Mouse (Mus musculus): Measurements from ENCODE around the gene Adssl1. TPM values are rescaled to one million over a fixed set of nuclear protein-coding genes. Genes with fewer than 3 reads are reported as not detected.

The Adssl1 gene
- polyA plus RNA-seq, 1 experiment from 2014 or later = 22.8 TPM

DNA sequence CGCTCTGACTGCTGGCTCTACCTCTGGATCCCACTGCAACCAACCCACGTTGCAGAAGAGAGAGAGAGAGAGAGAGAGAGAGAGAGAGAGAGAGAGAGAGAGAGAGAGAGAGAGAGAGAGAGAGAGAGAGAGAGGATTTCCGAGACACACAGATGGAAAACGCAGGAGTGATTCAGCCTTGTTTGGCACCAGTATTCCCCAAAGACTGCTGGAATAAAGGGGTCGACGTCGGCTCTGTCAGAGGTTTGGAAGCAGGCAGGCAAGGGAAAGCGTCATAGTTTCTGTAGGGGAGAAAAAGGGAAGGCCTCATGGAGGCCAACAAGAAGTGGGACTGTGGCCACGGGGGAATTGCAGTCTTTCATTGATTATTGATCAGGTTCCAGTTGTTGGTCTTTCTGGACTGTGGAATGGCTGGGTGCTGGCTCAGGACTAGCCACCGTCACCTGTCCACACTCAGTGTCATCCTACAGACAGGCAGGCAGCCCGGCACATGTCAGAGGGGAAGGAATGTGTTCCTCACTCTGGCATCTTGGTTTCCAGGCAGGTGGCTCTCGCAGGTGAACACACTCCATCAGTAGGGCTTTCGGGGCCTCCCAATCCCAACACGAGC, 22.8 kb upstream of the Adssl1 start:
- WGBS (ENCODE audit: insufficient replicate concordance) = 72% methylated on average over 14 of the region's 14 CpGs
- Histone ChIP-seq H3K9me3 (ENCODE audit: low read length) (no peaks in the 10 kb centered on the region), H3K9ac (replicated peaks) (no peak overlapping the region), H3K4me3 (ENCODE audit: low read depth, low read length) (no peak overlapping the region), H3K36me3 (replicated peaks; ENCODE audit: insufficient read depth, low read length) (0 out of 2 replicates have a peak, but pooled peaks cover 5% of the 10 kb centered on the region), H3K27ac (ENCODE audit: low read depth) (no peak overlapping the region), H3K4me1 (ENCODE audit: insufficient read depth) (peaks cover 33% of the 10 kb centered on the region), H3K27me3 (ENCODE audit: insufficient read depth, low read length) (no peaks in the 10 kb centered on the region), H3K4me2 (ENCODE audit: low read depth, low read length) (no peak overlapping the region)
- no peak for ATAC-seq
- DNase-seq = no peak
- no peak for TF ChIP-seq CTCF (IDR thresholded peaks at IDR 0.05; ENCODE audit: low read depth)
- TF ChIP-seq EP300 (IDR thresholded peaks at IDR 0.05; ENCODE audit: low read depth) = no peak

DNA sequence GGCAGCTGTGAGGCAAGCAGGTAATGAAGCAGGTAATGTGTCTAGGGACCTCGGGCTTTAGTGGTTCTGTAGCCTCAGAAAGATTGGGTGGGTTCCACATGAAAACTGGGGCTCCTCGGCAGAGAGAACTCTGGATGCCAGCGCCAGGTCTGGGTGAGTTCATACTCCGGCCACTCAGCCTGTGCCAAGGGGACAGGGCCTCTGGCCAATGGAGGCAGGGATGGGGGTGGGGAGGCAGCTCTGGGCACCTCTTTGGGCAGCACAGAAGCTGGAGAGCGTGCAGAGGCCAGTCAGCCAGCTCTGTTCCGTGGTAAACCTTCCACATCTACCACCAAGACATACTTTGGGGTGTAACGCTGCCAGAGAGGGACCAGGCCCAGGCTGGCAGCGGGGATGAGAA, 22.2 kb upstream of the Adssl1 start:
- TF ChIP-seq EP300 (IDR thresholded peaks at IDR 0.05; ENCODE audit: low read depth) (no peak), CTCF (IDR thresholded peaks at IDR 0.05; ENCODE audit: low read depth) (no peak)
- Histone ChIP-seq H3K9ac (replicated peaks) (no peak overlapping the region), H3K4me1 (ENCODE audit: insufficient read depth) (peaks cover 31% of the 10 kb centered on the region), H3K36me3 (replicated peaks; ENCODE audit: insufficient read depth, low read length) (peaks cover 5% of the 10 kb centered on the region; the same call in 1 of the 2 replicates), H3K27ac (ENCODE audit: low read depth) (no peak overlapping the region), H3K27me3 (ENCODE audit: insufficient read depth, low read length) (no peaks in the 10 kb centered on the region), H3K4me2 (ENCODE audit: low read depth, low read length) (no peak overlapping the region), H3K4me3 (ENCODE audit: low read depth, low read length) (no peak overlapping the region), H3K9me3 (ENCODE audit: low read length) (no peaks in the 10 kb centered on the region)
- no peak for DNase-seq
- ATAC-seq = no peak
- 86% methylated on average over 8 of the region's 8 CpGs for WGBS (ENCODE audit: insufficient replicate concordance)

DNA sequence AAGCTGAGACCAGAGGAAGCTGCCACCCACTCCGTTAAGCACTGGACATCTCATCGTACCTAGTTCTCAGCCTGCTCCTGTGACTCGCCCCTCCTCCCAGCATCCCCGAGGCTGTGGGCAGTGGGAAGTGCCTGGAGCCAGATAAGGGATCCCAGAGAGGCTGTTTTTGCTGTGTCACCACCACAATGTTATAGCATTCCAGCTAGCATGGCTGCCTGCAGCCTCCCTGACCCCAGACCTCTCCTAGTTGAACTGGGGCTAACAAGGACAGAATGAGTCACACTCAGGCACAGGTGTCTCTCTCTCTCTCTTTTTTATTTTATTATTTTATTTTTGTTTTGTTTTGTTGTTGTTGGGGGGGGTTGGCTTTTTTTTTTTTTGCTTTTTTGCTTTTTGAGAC, 20.6 kb upstream of the Adssl1 start:
- DNase-seq = no peak
- H3K4me1 ChIP-seq (ENCODE audit: insufficient read depth) = peaks cover 15% of the 10 kb centered on the region

DNA sequence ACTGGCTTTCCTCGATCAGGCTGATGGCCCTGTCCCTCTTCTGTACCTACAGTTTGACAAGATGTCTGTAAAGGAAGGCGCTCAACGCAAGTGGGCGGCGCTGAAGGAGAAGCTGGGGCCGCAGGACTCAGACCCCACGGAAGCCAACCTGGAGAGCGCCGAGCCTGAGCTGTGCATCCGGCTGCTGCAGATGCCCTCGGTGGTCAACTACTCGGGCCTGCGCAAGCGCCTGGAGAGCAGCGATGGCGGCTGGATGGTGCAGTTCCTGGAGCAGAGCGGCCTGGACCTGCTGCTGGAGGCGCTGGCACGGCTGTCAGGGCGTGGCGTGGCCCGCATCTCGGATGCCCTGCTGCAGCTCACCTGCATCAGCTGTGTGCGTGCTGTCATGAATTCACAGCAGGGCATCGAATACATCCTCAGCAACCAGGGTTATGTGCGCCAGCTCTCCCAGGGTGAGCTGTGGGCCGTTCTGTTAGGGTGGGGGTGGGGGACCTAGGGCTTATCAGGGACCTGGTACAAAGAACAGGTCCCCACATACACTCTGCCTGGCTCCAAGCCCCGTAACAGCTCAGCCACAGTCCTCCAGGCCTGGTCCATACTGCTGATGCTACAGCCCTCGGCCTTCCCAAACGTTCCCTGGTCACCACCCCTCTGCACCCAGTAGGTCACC, 19.8 kb upstream of the Adssl1 start:
- Histone ChIP-seq H3K4me3 (ENCODE audit: low read depth, low read length) (no peak overlapping the region), H3K9me3 (ENCODE audit: low read length) (no peaks in the 10 kb centered on the region), H3K36me3 (replicated peaks; ENCODE audit: insufficient read depth, low read length) (peaks cover 7% of the 10 kb centered on the region; the same call in 1 of the 2 replicates), H3K9ac (replicated peaks) (no peak overlapping the region), H3K4me1 (ENCODE audit: insufficient read depth) (peaks cover 7% of the 10 kb centered on the region), H3K27me3 (ENCODE audit: insufficient read depth, low read length) (no peaks in the 10 kb centered on the region), H3K4me2 (ENCODE audit: low read depth, low read length) (no peak overlapping the region), H3K27ac (ENCODE audit: low read depth) (no peak overlapping the region)
- ATAC-seq (no peak), DNase-seq (no peak)
- WGBS (ENCODE audit: insufficient replicate concordance) = 76% methylated on average over 30 of the region's 30 CpGs
- TF ChIP-seq CTCF (IDR thresholded peaks at IDR 0.05; ENCODE audit: low read depth) = no peak
- no peak for TF ChIP-seq EP300 (IDR thresholded peaks at IDR 0.05; ENCODE audit: low read depth)

More for the DNA sequence above, 20.6 kb upstream of the Adssl1 start:
- Histone ChIP-seq H3K4me2 (ENCODE audit: low read depth, low read length) (no peak overlapping the region), H3K36me3 (replicated peaks; ENCODE audit: insufficient read depth, low read length) (peaks cover 7% of the 10 kb centered on the region; the same call in 1 of the 2 replicates), H3K9ac (replicated peaks) (no peak overlapping the region), H3K9me3 (ENCODE audit: low read length) (no peaks in the 10 kb centered on the region), H3K27ac (ENCODE audit: low read depth) (no peak overlapping the region), H3K4me3 (ENCODE audit: low read depth, low read length) (no peak overlapping the region), H3K27me3 (ENCODE audit: insufficient read depth, low read length) (no peaks in the 10 kb centered on the region)
- ATAC-seq = peak; percentile 47
- 25% methylated on average over 4 of the region's 4 CpGs for WGBS (ENCODE audit: insufficient replicate concordance)
- TF ChIP-seq CTCF (IDR thresholded peaks at IDR 0.05; ENCODE audit: low read depth) (no peak), EP300 (IDR thresholded peaks at IDR 0.05; ENCODE audit: low read depth) (no peak)

GRCm38 (mm10) chr12:112604022-112604421, 15.8 kb upstream of the Adssl1 start:
- Histone ChIP-seq H3K9ac (replicated peaks) (no peak overlapping the region), H3K36me3 (replicated peaks; ENCODE audit: insufficient read depth, low read length) (peaks cover 22% of the 10 kb centered on the region), H3K27me3 (ENCODE audit: insufficient read depth, low read length) (no peaks in the 10 kb centered on the region), H3K9me3 (ENCODE audit: low read length) (no peaks in the 10 kb centered on the region), H3K4me1 (ENCODE audit: insufficient read depth) (peaks cover under 1% of the 10 kb centered on the region; the same call in 1 of the 2 replicates), H3K27ac (ENCODE audit: low read depth) (no peak overlapping the region), H3K4me2 (ENCODE audit: low read depth, low read length) (no peak overlapping the region), H3K4me3 (ENCODE audit: low read depth, low read length) (no peak overlapping the region)
- TF ChIP-seq EP300 (IDR thresholded peaks at IDR 0.05; ENCODE audit: low read depth) (no peak), CTCF (IDR thresholded peaks at IDR 0.05; ENCODE audit: low read depth) (no peak)
- WGBS (ENCODE audit: insufficient replicate concordance) = 71% methylated on average over 5 of the region's 5 CpGs
- no peak for DNase-seq
- no peak; the same call in 1 of the 2 replicates for ATAC-seq

GRCm38 (mm10) chr12:112604709-112605649, 14.9 kb upstream of the Adssl1 start:
- Histone ChIP-seq H3K9ac (replicated peaks) (no peak overlapping the region), H3K9me3 (ENCODE audit: low read length) (no peaks in the 10 kb centered on the region), H3K27me3 (ENCODE audit: insufficient read depth, low read length) (no peaks in the 10 kb centered on the region), H3K4me2 (ENCODE audit: low read depth, low read length) (no peak overlapping the region), H3K27ac (ENCODE audit: low read depth) (no peak overlapping the region), H3K4me3 (ENCODE audit: low read depth, low read length) (no peak overlapping the region), H3K4me1 (ENCODE audit: insufficient read depth) (no peaks in the 10 kb centered on the region), H3K36me3 (replicated peaks; ENCODE audit: insufficient read depth, low read length) (peaks cover 20% of the 10 kb centered on the region)
- TF ChIP-seq EP300 (IDR thresholded peaks at IDR 0.05; ENCODE audit: low read depth) (no peak), CTCF (IDR thresholded peaks at IDR 0.05; ENCODE audit: low read depth) (peak; percentile 61)
- DNase-seq = peak; percentile 57
- peak; percentile 60 for ATAC-seq
- 65% methylated on average over 20 of the region's 20 CpGs for WGBS (ENCODE audit: insufficient replicate concordance)
